Mouse (Mus musculus): ENCODE data around the gene Scin. TPM values are rescaled to one million over a fixed set of nuclear protein-coding genes. Genes with fewer than 3 reads are reported as not detected.

Scin gene
- polyA plus RNA-seq, 1 experiment from 2014 or later, result not detected

GRCm38 (mm10) chr12:40037876-40038463 lies 96.1 kb downstream of the Scin start, which contains the start of gene Arl4a:
TSS of gene Arl4a (minus strand) at chr12:40038025.
- WGBS, result under 1% methylated on average over 68 of the region's 68 CpGs

GRCm38 (mm10) chr12:40037226-40037813 lies 96.7 kb downstream of the Scin start:
- H3K4me3 ChIP-seq, result peak overlapping the region; percentile 83
- DNase-seq (ENCODE audit: low spot score), result peak; percentile 99
- H3K27ac ChIP-seq (replicated peaks), result peak overlapping the region; percentile 94
- H3K27me3 ChIP-seq (ENCODE audit: low read depth, poor library complexity, severe bottlenecking), result peaks cover 7% of the 10 kb centered on the region; the same call in 1 of the 2 replicates
- H3K36me3 ChIP-seq, result peaks cover 19% of the 10 kb centered on the region
- no peaks in the 10 kb centered on the region for H3K9me3 ChIP-seq (replicated peaks)
- WGBS, result under 1% methylated on average over 58 of the region's 60 CpGs
- peaks cover 27% of the 10 kb centered on the region for H3K4me1 ChIP-seq

More at GRCm38 (mm10) chr12:40037876-40038463, 96.1 kb downstream of the Scin start, which contains the start of gene Arl4a:
- peaks cover 7% of the 10 kb centered on the region; the same call in 1 of the 2 replicates for H3K27me3 ChIP-seq (ENCODE audit: low read depth, poor library complexity, severe bottlenecking)
- peaks cover 27% of the 10 kb centered on the region for H3K4me1 ChIP-seq
- peak within 1 kb of the TSS; percentile 94 for H3K27ac ChIP-seq (replicated peaks)
- H3K9me3 ChIP-seq (replicated peaks), result no peaks in the 10 kb centered on the region
- H3K36me3 ChIP-seq, result peaks cover 12% of the 10 kb centered on the region
- peak; percentile 90 for DNase-seq (ENCODE audit: low spot score)
- peak within 1 kb of the TSS; percentile 83 for H3K4me3 ChIP-seq

GRCm38 (mm10) chr12:40036666-40037065 lies 97.4 kb downstream of the Scin start:
- H3K36me3 ChIP-seq, result peaks cover 24% of the 10 kb centered on the region
- H3K27ac ChIP-seq (replicated peaks), result peak overlapping the region; percentile 94
- H3K4me3 ChIP-seq, result peak overlapping the region; percentile 83
- H3K27me3 ChIP-seq (ENCODE audit: low read depth, poor library complexity, severe bottlenecking), result peaks cover 7% of the 10 kb centered on the region; the same call in 1 of the 2 replicates
- WGBS, result 3% methylated on average over 11 of the region's 11 CpGs
- no peak for DNase-seq (ENCODE audit: low spot score)
- peaks cover 27% of the 10 kb centered on the region for H3K4me1 ChIP-seq
- no peaks in the 10 kb centered on the region for H3K9me3 ChIP-seq (replicated peaks)

GRCm38 (mm10) chr12:40035506-40035905 lies 98.5 kb downstream of the Scin start:
- DNase-seq (ENCODE audit: low spot score), result no peak
- Histone ChIP-seq H3K4me3 (peak overlapping the region; percentile 83), H3K27me3 (ENCODE audit: low read depth, poor library complexity, severe bottlenecking) (peaks cover 7% of the 10 kb centered on the region; the same call in 1 of the 2 replicates), H3K27ac (replicated peaks) (no peak overlapping the region), H3K9me3 (replicated peaks) (no peaks in the 10 kb centered on the region; the same call in 1 of the 2 replicates), H3K4me1 (peaks cover 27% of the 10 kb centered on the region), H3K36me3 (peaks cover 33% of the 10 kb centered on the region)
- WGBS, result 78% methylated on average over 4 of the region's 4 CpGs

GRCm38 (mm10) chr12:40029201-40029600 lies 104.8 kb downstream of the Scin start:
- Histone ChIP-seq H3K4me1 (no peaks in the 10 kb centered on the region), H3K36me3 (peaks cover 33% of the 10 kb centered on the region), H3K9me3 (replicated peaks) (no peaks in the 10 kb centered on the region; the same call in 1 of the 2 replicates), H3K27ac (replicated peaks) (no peak overlapping the region), H3K27me3 (ENCODE audit: low read depth, poor library complexity, severe bottlenecking) (no peaks in the 10 kb centered on the region), H3K4me3 (no peak overlapping the region)
- WGBS, result 82% methylated on average over 4 of the region's 4 CpGs
- DNase-seq (ENCODE audit: low spot score), result no peak

- no peak for DNase-seq (ENCODE audit: low spot score)
- peaks cover 21% of the 10 kb centered on the region for H3K36me3 ChIP-seq
- 91% methylated on average over 3 of the region's 3 CpGs for WGBS
- no peak overlapping the region for H3K4me3 ChIP-seq
- no peaks in the 10 kb centered on the region for H3K27me3 ChIP-seq (ENCODE audit: low read depth, poor library complexity, severe bottlenecking)
- no peaks in the 10 kb centered on the region; the same call in 1 of the 2 replicates for H3K9me3 ChIP-seq (replicated peaks)
- no peaks in the 10 kb centered on the region for H3K4me1 ChIP-seq
- H3K27ac ChIP-seq (replicated peaks), result no peak overlapping the region
Observed at GRCm38 (mm10) chr12:40027846-40028245, 106.2 kb downstream of the Scin start.

- no peak for DNase-seq (ENCODE audit: low spot score)
- H3K27ac ChIP-seq (replicated peaks), result no peak overlapping the region
- no peaks in the 10 kb centered on the region for H3K27me3 ChIP-seq (ENCODE audit: low read depth, poor library complexity, severe bottlenecking)
- 95% methylated on average over 3 of the region's 3 CpGs for WGBS
- no peak overlapping the region for H3K4me3 ChIP-seq
- peaks cover 16% of the 10 kb centered on the region for H3K36me3 ChIP-seq
- no peaks in the 10 kb centered on the region; the same call in 1 of the 2 replicates for H3K9me3 ChIP-seq (replicated peaks)
- no peaks in the 10 kb centered on the region for H3K4me1 ChIP-seq
Observed at GRCm38 (mm10) chr12:40027444-40027843, 106.6 kb downstream of the Scin start.

GRCm38 (mm10) chr12:40023918-40024317 lies 110.1 kb downstream of the Scin start:
- Histone ChIP-seq H3K27me3 (ENCODE audit: low read depth, poor library complexity, severe bottlenecking) (no peaks in the 10 kb centered on the region), H3K36me3 (no peaks in the 10 kb centered on the region), H3K4me3 (no peak overlapping the region), H3K9me3 (replicated peaks) (no peaks in the 10 kb centered on the region), H3K27ac (replicated peaks) (no peak overlapping the region), H3K4me1 (0 out of 2 replicates have a peak, but pooled peaks cover 3% of the 10 kb centered on the region)
- DNase-seq (ENCODE audit: low spot score), result no peak
- WGBS, result 85% methylated on average over 2 of the region's 2 CpGs

GRCm38 (mm10) chr12:40023014-40023642 lies 110.9 kb downstream of the Scin start:
- DNase-seq (ENCODE audit: low spot score), result no peak
- no peaks in the 10 kb centered on the region for H3K36me3 ChIP-seq
- no peaks in the 10 kb centered on the region for H3K9me3 ChIP-seq (replicated peaks)
- no peak overlapping the region for H3K4me3 ChIP-seq
- 81% methylated on average over 3 of the region's 3 CpGs for WGBS
- no peaks in the 10 kb centered on the region for H3K27me3 ChIP-seq (ENCODE audit: low read depth, poor library complexity, severe bottlenecking)
- H3K27ac ChIP-seq (replicated peaks), result no peak overlapping the region
- H3K4me1 ChIP-seq, result 0 out of 2 replicates have a peak, but pooled peaks cover 3% of the 10 kb centered on the region

GRCm38 (mm10) chr12:40022344-40022743 lies 111.7 kb downstream of the Scin start:
- Histone ChIP-seq H3K27me3 (ENCODE audit: low read depth, poor library complexity, severe bottlenecking) (no peaks in the 10 kb centered on the region), H3K27ac (replicated peaks) (no peak overlapping the region), H3K4me3 (no peak overlapping the region), H3K36me3 (no peaks in the 10 kb centered on the region), H3K4me1 (0 out of 2 replicates have a peak, but pooled peaks cover 3% of the 10 kb centered on the region), H3K9me3 (replicated peaks) (no peaks in the 10 kb centered on the region)
- WGBS, result 92% methylated on average over 3 of the region's 3 CpGs
- DNase-seq (ENCODE audit: low spot score), result no peak

- Histone ChIP-seq H3K27ac (replicated peaks) (no peak overlapping the region), H3K9me3 (replicated peaks) (no peaks in the 10 kb centered on the region), H3K27me3 (ENCODE audit: low read depth, poor library complexity, severe bottlenecking) (no peaks in the 10 kb centered on the region), H3K4me3 (no peak overlapping the region), H3K36me3 (no peaks in the 10 kb centered on the region), H3K4me1 (peaks cover 11% of the 10 kb centered on the region)
- no peak for DNase-seq (ENCODE audit: low spot score)
- 88% methylated on average over 6 of the region's 6 CpGs for WGBS
Observed at GRCm38 (mm10) chr12:40017955-40018505, 116.0 kb downstream of the Scin start.

- peaks cover 10% of the 10 kb centered on the region for H3K4me1 ChIP-seq
- H3K4me3 ChIP-seq, result no peak overlapping the region
- 56% methylated on average over 19 of the region's 19 CpGs for WGBS
- DNase-seq (ENCODE audit: low spot score), result peak; percentile 22
- no peaks in the 10 kb centered on the region for H3K27me3 ChIP-seq (ENCODE audit: low read depth, poor library complexity, severe bottlenecking)
- H3K27ac ChIP-seq (replicated peaks), result peak overlapping the region; percentile 30; the same call in 1 of the 2 replicates
- no peaks in the 10 kb centered on the region for H3K9me3 ChIP-seq (replicated peaks)
- H3K36me3 ChIP-seq, result no peaks in the 10 kb centered on the region
Observed at GRCm38 (mm10) chr12:40016648-40017460, 117.2 kb downstream of the Scin start.

Measured in midbrain, embryonic 10.5 days (tissue).